Mouse (Mus musculus): ENCODE results near the gene Slc25a23.

DNA sequence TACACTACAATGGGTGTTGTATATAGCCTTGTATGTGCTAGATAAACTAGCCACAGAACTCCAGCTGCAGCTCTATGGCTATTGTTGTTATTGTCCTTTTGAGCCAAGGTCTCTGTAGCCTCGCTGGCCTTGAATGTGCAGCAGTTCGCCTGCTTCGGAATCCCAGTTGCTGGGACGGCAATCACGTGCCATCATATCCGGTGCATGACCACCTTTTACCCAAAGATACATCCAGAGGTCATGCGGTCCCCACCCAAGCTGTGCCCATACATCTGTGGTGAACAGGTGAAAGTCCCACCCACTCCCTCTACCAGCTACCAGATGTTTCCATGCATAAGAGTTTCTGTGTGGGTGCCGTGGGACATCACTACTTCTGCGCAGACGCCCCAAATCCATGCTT is 1.4 kb upstream of the Slc25a23 start:
- no peak for TF ChIP-seq CTCF (IDR thresholded peaks at IDR 0.05; ENCODE audit: control insufficient read depth, insufficient read depth, low read length)
- no peak for TF ChIP-seq POLR2A (IDR thresholded peaks at IDR 0.05; ENCODE audit: borderline replicate concordance, control insufficient read depth, low read depth, low read length)

All from bone marrow, adult 2 months (tissue).